Mouse (Mus musculus) neural tube, embryonic 10.5 days (tissue): ENCODE data around the gene Rab3b.

ENCODE experiments used
- DNase-seq: peaks from one replicate; pipeline ENCODE4 v3.0.0-alpha.2; 2017; ENCODE audit warnings: low spot score; ENCODE audit errors: extremely low spot score

Rab3b gene

DNA sequence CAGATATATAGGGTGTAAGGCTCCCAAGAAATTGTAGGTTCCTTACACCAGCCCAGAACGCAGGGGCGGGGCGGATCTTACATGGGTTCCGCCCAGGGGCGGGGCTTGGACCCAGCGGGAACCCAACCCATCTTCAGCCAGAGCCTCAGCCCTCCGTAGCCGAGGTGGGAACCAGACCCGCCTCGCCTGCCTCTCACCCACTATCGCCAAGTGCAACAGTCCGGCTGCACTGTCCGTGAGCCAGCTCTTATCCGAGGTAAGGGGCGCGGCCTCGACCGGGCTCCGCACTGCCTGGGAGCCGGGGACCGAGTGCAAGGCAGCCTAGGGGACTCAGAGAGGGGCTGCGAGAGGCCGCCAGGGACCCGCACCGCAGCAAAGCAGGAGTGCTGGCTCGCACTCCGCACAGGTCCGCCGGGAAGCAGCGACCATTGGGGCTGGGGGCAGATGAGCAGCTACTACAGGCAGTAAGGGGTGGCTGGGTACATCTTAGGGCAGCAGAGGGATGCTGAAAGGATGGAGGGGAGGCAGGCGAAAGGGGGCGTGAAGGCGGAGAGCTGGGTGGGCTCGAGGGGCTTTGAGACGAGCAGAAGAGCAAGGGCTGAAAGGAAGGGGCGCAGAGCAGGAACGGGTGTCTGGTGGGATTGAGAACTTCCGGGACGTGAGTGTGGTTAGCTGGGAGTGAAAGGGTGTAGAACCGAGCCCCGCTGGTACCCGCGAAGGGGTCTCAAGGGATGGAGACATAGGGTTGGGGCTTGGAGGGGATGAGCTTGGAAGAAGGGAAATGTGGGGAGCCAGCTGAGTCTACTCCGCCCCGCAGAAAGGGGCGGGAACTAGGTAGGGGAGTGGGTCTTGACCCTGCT lies at the start of gene Rab3b:
Gene Rab3b, plus strand, starts transcription at position 101 of the 860 bp plus-strand sequence.
- DNase-seq: peak; percentile 68

DNA sequence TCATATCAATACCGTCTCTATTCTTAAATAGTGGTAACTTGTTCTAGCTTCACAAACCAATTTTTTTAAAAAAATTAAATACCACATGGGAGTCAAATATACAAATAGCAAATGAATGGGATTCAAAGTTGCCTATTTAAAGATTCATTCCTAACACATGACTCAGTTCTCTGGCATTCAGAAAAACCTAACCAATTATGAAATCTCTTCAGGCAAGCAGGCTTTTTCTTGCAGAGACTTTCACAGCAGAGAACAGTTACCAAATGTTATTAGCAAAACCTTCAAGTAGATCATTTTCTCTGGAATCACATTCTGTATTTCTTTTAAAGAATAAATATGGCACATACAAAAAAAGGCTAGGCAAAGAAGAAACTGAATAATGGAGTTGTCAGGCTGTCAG lies 48.2 kb upstream of the Rab3b start:
- DNase-seq: no peak

DNA sequence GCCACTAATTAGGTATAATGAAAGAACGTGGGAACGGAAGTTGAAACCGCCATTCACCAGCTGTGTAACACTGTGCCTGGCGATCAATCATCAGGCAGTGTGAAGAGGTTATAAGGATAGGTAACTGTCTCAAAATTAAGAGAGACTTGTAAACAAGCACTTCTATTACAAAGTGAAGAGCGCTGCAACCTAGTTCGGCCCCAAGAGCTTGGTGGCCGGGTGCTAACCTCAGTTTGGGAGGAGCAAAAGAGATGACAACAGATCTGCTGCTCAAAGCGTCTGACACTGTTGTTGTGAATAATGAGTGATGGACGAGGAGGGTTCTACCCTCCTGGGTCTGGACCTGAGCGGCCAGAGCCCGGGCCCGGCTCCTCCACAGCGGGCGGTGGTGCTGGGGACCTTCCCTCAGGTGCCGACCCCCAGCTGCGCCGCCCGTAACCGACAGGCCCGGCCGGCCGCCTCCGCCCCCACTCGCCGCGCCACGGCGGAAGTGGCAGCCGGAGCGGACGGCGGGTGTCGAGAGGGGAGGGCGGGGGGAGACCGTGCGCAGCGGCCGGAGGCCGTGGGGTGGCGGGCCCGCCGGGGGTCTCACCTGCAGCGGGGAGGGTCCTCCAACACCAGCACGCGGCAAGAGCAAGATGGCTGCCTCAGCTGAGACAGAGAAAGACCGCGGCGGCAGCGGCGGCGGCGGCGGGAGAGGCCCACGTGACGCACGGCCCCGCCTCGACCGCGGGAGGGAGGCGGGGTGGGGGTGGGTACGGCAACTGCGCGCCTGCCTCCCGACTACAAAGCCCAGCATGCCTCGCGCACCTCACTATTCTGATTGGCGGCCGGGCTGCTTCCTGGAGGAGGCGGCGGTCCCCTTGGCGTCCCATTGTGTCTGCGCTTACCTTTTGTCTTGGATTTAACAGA lies 45.7 kb upstream of the Rab3b start, which contains the start of gene Btf3l4:
Gene Btf3l4, minus strand, starts transcription at position 699 of the 912 bp plus-strand sequence.
- peak; percentile 97 for DNase-seq

DNA sequence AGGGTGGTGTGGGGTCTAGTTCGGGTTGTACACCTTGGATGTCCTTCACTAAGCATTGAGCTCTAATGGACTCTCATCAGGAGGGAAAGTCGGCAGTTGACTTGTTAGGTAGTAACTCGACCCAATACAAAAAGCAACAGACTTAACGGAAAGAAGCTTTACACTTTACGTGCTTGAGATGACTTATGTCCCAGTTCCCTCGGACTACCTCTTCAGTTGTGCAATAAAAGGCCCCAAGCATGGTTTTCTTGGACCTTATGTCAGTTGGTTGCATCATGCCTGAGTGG lies 45.1 kb upstream of the Rab3b start:
- no peak for DNase-seq

DNA sequence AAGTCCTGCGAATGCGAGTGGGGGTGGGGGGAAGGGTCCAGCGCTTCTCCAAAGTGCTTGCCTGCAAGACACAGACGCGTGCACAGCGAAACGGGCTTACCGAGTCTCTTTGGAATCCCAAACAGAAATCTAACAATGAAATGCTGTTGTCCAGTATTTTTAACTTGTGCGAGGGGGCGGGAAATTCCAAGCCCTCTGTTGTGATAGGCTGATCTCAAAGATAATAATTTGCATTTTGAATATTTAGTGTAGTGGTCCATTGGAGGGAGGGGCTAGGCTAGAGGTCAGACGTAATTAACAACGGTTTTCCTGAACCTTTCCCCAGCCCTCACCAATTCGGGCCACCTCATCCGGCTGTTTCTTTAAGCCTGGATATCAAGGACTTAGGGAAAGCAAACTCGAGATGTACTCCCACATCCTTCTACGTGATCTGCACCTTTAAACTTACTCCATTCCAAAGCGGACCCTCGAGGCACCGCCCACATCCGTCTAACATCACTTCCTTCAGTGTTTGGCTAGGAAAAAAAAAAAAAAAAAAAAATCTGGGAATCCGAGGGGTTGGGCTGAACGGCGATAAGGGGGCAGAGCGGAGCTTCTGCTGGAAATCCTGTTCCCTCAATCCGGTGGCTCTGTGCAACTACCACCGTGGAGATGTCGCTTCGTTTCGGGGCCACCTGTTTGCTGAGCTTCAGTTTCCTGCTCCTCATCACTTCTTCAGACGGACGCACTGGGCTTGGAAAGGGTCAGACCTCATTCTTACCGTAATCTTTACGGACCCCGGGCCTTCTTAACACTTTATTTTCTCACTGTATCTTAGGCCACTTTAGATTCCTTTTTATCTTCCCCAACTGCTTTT lies 44.5 kb upstream of the Rab3b start, which contains the start of gene Txndc12:
Gene Txndc12, plus strand, starts transcription at position 487 of the 856 bp plus-strand sequence.
- DNase-seq: peak; percentile 92

DNA sequence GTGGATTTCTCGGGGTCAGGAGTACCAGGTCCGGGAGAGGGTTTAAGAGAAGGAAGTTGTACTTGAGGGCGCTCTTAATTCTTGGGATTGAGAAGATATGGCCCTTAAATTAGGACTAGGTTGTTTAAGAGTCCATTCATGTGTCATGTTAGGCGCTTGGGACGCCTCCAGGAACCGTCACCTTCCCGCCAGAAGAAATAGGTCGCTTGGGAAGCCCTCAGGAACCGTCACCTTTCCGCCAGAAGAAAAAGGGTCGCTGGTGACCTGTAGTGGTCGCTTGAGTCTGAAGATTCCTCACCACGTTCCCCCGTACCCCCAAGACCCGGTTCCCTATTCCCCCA lies 43.9 kb upstream of the Rab3b start:
- peak; percentile 32 for DNase-seq

DNA sequence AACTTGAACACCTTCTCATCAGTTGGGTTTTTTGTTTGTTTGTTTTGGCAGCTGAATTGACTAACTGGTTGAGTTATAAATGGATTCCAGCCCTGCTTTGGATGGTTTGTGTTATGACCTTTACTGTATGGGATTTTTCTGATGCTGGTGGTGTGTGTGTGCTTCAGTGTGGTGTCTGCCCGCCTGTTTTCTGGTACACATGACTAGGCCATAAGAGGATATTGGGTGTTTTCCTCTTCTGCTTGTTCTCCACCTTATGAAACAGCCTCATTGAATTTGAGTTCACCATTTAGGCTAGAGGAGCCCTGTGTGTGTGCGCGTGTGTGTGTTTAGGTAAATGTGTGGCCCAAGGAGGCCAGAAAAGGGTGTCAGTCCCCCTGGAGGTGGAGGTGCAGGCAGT lies 43.4 kb upstream of the Rab3b start:
- DNase-seq: no peak

DNA sequence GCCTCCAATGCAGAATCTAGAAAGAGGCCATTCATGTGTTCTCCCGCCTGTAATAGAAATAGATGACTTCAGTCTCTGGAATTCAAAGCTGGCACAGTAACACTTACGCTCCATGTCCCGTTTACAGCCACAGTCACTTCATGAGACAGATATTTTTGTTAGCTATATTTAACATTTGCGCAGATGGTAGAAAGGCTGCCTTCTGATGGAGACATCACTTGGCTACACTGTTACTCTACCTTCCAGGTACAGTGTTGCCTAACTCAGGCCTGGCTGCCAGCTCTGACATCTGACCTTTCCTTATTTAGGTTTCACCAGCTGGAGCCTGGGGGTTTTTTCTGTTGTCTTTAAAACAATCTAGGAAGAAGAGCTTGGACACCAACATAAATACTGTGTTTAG lies 40.8 kb upstream of the Rab3b start:
- no peak for DNase-seq

DNA sequence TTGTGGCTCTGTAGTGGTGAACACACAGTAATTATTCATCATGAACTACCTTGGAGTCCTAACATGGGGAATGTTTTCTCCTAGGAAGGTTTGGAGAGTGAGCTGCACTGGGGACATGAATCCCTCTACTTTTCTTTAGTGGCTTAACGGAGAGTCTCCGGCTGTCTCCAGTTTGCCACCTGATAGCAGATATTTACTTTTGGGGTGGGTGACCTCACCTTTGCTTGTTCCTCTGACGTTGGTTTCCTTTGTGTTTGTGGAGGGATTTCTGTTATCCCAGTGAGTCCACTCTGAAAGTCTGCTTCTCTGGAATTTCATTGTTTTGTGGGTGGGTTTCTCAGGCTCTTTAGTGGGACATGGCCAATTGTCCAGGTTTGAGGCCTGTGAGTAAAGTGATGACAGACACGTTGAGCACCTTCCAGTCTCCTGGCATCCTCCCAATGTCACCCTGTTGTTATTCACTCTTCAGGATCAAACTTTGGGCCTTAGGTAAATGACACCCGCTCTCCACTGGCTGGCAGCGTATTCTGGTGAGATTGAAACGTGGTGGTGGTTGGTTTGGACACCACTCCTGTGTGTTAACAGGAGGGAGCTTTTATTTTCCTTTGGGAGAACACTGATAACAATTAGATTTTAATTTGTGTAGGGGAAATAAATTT lies 36.8 kb upstream of the Rab3b start:
- no peak for DNase-seq

DNA sequence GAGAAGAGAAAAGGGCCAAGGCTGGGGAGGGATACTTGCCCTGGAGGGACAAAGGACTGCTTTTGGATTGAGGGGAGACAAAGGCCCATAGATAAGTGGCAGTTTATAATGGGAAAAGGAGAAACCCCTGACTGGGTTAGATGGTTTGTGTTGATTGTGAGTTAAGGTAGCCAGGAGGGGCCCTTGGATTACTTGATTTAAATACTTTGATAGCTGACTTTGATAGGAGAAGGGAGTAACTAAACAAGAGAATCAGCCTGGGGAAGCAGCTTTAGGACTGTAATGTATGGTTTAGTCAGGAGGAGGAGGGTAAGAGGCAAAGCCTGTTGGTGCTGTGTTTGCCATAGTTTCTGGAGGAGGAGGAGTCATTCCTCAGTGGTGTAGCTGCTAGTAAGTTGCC lies 35.5 kb upstream of the Rab3b start:
- DNase-seq: no peak

DNA sequence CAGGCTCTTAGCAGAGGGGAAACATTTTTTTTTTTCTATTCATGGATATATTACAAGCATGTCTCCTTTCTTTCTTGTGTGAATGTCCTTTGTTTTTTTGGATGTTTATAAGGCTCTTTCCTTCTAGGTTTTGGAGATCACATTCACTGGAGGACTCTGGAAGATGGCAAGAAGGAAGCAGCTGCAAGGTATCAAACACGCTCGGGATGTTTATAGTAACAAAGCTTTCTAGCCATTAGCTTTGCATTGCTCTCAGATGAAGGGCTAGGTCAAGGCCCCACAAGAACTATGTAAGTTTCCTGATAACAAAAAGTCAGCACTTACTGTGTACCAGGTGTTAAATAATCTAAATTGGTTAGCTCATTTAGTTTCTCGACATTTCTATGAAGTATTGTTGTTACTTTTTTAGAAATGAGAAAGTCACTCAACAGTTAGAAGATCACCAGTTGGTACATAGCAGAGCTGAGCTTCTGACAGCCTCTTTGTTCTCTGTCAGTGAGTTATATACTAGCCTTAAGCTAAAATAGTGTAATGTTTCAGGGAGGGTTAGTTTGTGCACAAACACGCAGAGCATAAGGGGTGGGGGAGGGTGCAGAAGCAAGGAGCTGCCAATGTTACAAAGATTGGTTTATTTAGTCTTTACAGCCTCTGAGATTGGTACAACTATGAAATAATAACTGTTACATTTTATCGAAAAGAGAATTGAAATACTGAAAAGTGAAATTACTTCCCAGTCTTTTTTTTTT lies 32.9 kb upstream of the Rab3b start:
- no peak for DNase-seq

DNA sequence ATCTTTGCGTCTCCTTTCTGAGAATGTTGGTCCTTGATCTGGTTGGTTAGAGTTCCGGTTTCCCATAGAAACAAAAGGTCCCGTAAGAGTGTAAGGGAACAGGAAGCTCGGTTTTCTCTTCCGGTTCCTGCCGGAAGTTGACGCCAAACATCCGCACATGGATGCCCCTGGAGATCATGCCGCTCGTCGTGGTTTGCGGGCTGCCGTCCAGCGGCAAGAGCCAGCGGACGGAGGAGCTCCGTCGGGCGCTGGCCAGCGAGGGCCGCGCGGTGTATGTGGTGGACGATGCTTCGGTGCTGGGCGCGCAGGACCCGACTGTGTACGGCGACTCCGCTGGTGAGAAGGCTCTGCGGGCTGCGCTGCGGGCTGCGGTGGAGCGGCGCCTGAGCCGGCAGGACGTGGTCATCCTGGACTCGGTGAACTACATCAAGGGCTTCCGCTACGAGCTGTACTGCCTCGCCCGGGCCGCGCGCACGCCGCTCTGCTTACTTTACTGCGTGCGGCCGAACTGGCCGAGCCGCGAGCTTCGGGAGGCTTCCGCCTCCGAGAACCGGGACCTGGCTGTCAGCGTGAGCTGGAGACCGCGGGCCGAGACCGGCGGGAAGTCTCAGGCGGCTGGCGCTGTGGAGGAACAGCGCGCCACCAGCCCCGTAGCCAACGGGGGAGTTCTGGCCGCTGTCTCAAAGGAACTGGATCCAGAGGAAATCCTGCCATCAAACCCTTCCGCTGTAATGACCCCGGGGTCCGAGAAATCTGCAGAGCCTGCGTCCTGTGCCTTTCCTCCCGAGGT lies 31.0 kb upstream of the Rab3b start, which contains the start of gene Kti12:
Gene Kti12, plus strand, starts transcription at position 71 of the 790 bp plus-strand sequence.
- peak; percentile 82 for DNase-seq

DNA sequence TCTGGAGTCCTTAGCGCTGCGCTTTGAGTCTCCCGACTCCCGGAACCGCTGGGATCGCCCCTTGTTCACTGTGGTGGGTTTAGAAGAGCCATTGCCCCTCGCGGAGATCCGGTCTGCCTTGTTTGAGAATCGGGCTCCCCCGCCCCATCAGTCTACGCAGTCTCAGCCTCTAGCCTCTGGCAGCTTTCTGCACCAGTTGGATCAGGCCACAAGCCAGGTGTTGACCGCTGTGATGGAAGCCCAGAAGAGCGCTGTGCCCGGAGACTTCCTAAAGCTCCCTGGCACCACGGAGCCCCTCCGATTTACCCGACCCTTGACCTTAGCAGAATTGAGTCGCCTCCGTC lies 30.4 kb upstream of the Rab3b start, which contains the start of gene A730015C16Rik:
Gene A730015C16Rik, minus strand, starts transcription at position 115 of the 344 bp plus-strand sequence.
- DNase-seq: peak; percentile 50

DNA sequence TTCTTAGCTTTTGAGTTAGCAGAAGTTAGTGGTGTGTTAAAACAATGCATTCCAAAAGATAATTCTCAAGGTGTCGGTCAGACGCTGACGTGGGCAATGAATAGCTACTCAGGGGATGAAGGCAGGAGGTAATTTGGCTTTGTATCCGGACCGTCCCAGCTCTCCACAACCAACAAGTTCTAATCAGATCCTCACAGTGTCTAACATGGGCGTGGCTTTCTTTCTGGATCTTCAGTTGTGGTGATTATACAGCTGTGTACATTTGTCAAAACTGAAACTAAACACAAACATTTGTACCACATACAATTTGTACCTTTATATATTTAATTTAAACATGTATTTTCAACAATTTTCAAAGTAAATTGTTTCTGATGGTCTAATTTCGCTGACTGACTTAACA lies 12.1 kb upstream of the Rab3b start:
- no peak for DNase-seq

DNA sequence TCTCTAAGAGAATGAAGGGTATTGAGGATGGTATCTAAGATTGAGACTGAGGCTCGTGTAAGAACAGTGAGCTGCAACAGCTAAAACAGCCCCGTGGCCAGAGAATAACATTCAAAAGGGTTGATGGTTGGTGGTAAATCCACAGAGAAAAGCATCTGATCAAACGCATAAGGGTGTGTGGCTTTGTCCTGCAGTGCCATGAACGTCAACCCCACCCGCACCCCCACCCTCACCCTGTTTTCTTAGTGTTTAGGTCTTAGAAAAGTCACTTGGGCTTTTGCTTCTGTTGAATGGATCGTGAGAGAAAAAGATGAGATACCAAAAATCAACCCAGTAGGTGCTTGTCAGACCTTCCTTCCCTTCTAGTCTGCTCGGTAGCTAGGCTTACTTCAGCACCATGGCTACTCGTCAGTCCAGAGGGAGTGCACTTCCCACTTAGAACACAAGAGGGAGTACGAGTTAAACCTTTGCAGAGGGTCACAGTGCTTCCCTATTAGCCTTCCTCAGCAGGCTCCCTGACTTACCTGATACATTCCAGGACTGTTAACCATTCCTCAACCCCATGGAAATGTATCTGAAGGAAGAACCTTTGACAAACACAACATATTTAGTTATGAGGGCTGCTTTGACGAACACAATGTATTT lies 9.0 kb upstream of the Rab3b start:
- peak; percentile 80 for DNase-seq

DNA sequence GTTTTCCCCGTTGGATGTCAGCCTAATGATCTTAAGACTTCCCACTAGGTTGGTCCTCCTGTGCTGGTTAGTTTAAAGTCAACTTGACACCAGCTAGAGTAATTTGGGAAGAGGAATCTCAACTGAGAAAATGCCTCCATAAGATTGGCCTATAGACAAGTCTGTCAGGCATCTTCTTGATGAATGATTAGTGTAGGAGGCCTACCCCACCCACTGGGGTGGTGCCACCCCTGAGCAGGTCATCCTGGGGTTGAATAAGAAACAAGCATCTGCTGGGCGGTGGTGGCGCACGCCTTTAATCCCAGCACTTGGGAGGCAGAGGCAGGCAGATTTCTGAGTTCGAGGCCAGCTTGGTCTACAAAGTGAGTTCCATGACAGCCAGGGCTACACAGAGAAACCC lies 5.1 kb upstream of the Rab3b start:
- no peak for DNase-seq

DNA sequence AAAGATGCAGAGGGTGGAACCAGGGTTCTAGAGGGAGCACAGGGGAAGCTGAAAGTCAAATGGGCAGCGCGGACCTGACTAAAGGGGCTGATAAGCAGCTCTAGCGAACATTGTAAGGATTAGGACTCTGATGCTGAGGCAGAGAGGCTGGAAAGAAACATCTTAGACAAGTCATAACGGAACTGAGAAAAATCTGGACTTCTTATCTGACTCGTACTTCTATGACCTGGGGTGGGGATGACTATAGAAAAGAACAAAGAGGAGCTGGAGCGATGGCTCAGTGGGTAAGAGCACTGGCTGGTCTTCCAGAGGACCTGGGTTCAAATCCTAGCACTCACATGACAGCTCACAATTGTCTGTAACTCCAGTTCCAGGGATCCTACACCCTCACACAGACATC lies 962 bp upstream of the Rab3b start:
- no peak for DNase-seq

DNA sequence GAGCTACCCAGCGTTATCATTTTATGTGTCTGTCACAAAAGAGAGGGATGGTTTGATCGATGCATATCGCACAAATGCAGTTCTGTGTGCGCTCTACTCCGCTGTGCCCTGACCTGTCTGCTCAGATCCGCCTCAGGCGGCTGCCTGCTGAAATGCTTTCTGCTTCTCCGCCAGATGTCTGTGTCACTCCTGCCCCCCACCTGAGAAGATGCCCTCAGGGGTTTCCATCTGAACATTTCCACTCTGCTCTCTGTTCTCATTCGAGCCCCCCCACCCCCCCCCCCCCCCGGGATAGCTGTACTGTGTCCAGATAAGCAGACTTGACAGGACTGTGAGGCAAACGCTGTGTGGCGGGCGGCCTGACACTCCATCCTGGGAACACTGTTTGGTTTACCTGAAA lies 5.0 kb downstream of the Rab3b start:
- no peak for DNase-seq

DNA sequence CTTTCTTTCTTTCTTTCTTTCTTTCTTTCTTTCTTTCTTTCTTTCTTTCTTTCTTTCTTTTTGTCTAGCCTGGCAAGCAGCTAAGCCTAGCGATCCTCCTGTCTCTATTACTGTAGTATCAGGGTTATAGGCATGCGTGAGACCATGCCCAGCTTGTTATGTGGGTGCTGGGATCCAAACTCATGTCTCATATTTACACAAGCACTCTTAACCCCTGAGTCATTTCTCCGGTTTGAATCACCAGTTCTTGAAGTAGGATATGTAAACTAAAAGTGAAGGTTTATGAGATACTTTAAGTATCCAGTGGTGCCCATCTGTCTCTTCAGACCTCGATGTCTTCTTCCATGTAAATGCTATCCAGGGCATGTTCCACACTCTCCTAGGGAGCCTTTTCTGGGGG lies 8.6 kb downstream of the Rab3b start:
- no peak for DNase-seq
